Mouse (Mus musculus) MEL (cell line): ENCODE results near the gene Slc9b2. TPM values are rescaled to one million over a fixed set of nuclear protein-coding genes. Genes with fewer than 3 reads are reported as not detected.

Source experiments
- DNase-seq: peaks from one replicate; pipeline ENCODE4 v3.0.0; 2011; ENCODE audit warnings: low read depth, low spot score
- H3K27ac ChIP-seq: 2 replicates; pipeline ENCODE4 v1.5.1; 2012; ENCODE audit warnings: low read depth, mild to moderate bottlenecking, control low read depth, low read length, moderate library complexity; ENCODE audit not compliant: control insufficient read depth
- H3K27me3 ChIP-seq, 2 experiments: fragments of 150-350 bp in 1 of 2; sonication (generic) in 1 of 2; 2 replicates each; pipeline ENCODE4 v1.6.1; 2012; ENCODE audit warnings: low read length in 2 of 2, mild to moderate bottlenecking in 2 of 2, improper control_type of control experiment in 1 of 2, moderate library complexity in 1 of 2; ENCODE audit not compliant: insufficient read depth in 2 of 2, control insufficient read depth in 1 of 2
- H3K36me3 ChIP-seq, 2 experiments: 2 replicates each; pipeline ENCODE4 v1.6.1; 2012 to 2014; ENCODE audit warnings: low read length in 2 of 2, improper control_type of control experiment in 1 of 2, inconsistent platforms in 1 of 2, mild to moderate bottlenecking in 1 of 2; ENCODE audit not compliant: insufficient read depth in 2 of 2, control insufficient read depth in 1 of 2
- H3K4me1 ChIP-seq, 2 experiments: fragments of 150-350 bp in 1 of 2; sonication (generic) in 1 of 2; 2 replicates each; pipeline ENCODE4 v1.6.1; 2012; ENCODE audit warnings: low read length in 2 of 2, improper control_type of control experiment in 1 of 2, mild to moderate bottlenecking in 1 of 2; ENCODE audit not compliant: insufficient read depth in 2 of 2, control insufficient read depth in 1 of 2
- H3K4me3 ChIP-seq, 2 experiments: fragments of 150-350 bp in 1 of 2; sonication (generic) in 1 of 2; 2 replicates each; pipeline ENCODE4 v1.5.1; 2012; ENCODE audit warnings: low read depth in 2 of 2, low read length in 2 of 2, mild to moderate bottlenecking in 2 of 2, moderate library complexity in 2 of 2, control low read depth in 1 of 2, improper control_type of control experiment in 1 of 2; ENCODE audit not compliant: control insufficient read depth in 1 of 2, insufficient read depth in 1 of 2
- H3K79me2 ChIP-seq: 2 replicates; pipeline ENCODE4 v1.6.1; 2012; ENCODE audit warnings: mild to moderate bottlenecking, low read length, moderate library complexity; ENCODE audit not compliant: control insufficient read depth, poor library complexity, insufficient read depth
- H3K9ac ChIP-seq: 2 replicates; pipeline ENCODE4 v1.6.1; 2012; ENCODE audit warnings: low read depth, mild to moderate bottlenecking, control low read depth, low read length, moderate library complexity; ENCODE audit not compliant: control insufficient read depth, poor library complexity, severe bottlenecking
- H3K9me3 ChIP-seq: fragments of 150-350 bp; sonication (generic); replicated peaks from 2 replicates; pipeline ENCODE4 v1.6.1; 2012; ENCODE audit warnings: mild to moderate bottlenecking, low read length, improper control_type of control experiment, moderate library complexity; ENCODE audit not compliant: insufficient read depth
- CHD1 ChIP-seq: IDR thresholded peaks from 2 replicates; pipeline ENCODE4 v1.6.1; 2012; ENCODE audit warnings: low read depth, mild to moderate bottlenecking, inconsistent platforms, low read length, improper control_type of control experiment
- CHD2 ChIP-seq: IDR thresholded peaks from 2 replicates; pipeline ENCODE4 v1.6.1; 2011; ENCODE audit warnings: low read length, improper control_type of control experiment
- ELF1 ChIP-seq: IDR thresholded peaks from 2 replicates; pipeline ENCODE4 v1.6.1; 2014; ENCODE audit warnings: low read depth, mild to moderate bottlenecking, inconsistent platforms, low read length, improper control_type of control experiment, moderate library complexity
- GABPA ChIP-seq: IDR thresholded peaks from 2 replicates; pipeline ENCODE4 v1.6.1; 2012; ENCODE audit warnings: low read depth, mild to moderate bottlenecking, inconsistent platforms, low read length, improper control_type of control experiment, moderate library complexity
- HCFC1 ChIP-seq: IDR thresholded peaks from 2 replicates; pipeline ENCODE4 v1.6.1; 2012; ENCODE audit warnings: low read depth, mild to moderate bottlenecking, inconsistent platforms, low read length, improper control_type of control experiment, moderate library complexity
- JUND ChIP-seq: IDR thresholded peaks from 2 replicates; pipeline ENCODE4 v1.6.1; 2011; ENCODE audit warnings: low read depth, mild to moderate bottlenecking, improper control_type of control experiment, low read length
- MAFK ChIP-seq: IDR thresholded peaks from 2 replicates; pipeline ENCODE4 v1.6.1; 2011; ENCODE audit warnings: low read depth, mild to moderate bottlenecking, low read length, improper control_type of control experiment, borderline replicate concordance
- MAX ChIP-seq: IDR thresholded peaks from 2 replicates; pipeline ENCODE4 v1.6.1; 2011; ENCODE audit warnings: low read length, improper control_type of control experiment
- MAZ ChIP-seq: IDR thresholded peaks from 2 replicates; pipeline ENCODE4 v1.6.1; 2012; ENCODE audit warnings: low read depth, mild to moderate bottlenecking, inconsistent platforms, low read length, improper control_type of control experiment
- MYB ChIP-seq: IDR thresholded peaks from 2 replicates; pipeline ENCODE4 v1.6.1; 2011; ENCODE audit warnings: mild to moderate bottlenecking, low read depth, low read length, improper control_type of control experiment
- MYC ChIP-seq: IDR thresholded peaks from 2 replicates; pipeline ENCODE4 v1.6.1; 2011; ENCODE audit warnings: low read depth, mild to moderate bottlenecking, low read length, improper control_type of control experiment, moderate library complexity
- NELFE ChIP-seq: IDR thresholded peaks from 2 replicates; pipeline ENCODE4 v1.6.1; 2011; ENCODE audit warnings: low read depth, low read length, improper control_type of control experiment
- POLR2A ChIP-seq, 2 experiments: IDR thresholded peaks; 2 replicates each; pipeline ENCODE4 v1.6.1; 2011 to 2012; ENCODE audit warnings: low read length in 2 of 2, mild to moderate bottlenecking in 2 of 2, control low read depth in 1 of 2, improper control_type of control experiment in 1 of 2, low read depth in 1 of 2, moderate library complexity in 1 of 2; ENCODE audit not compliant: control insufficient read depth in 1 of 2, insufficient read depth in 1 of 2, poor library complexity in 1 of 2
- POLR2AphosphoS2 ChIP-seq: IDR thresholded peaks from 2 replicates; pipeline ENCODE4 v1.6.1; 2011; ENCODE audit warnings: low read length, improper control_type of control experiment
- RAD21 ChIP-seq: IDR thresholded peaks from 2 replicates; pipeline ENCODE4 v1.6.1; 2011; ENCODE audit warnings: mild to moderate bottlenecking, low read depth, low read length, improper control_type of control experiment
- RCOR1 ChIP-seq: IDR thresholded peaks from 2 replicates; pipeline ENCODE4 v1.6.1; 2012; ENCODE audit warnings: low read depth, mild to moderate bottlenecking, inconsistent platforms, low read length, improper control_type of control experiment
- SMC3 ChIP-seq: IDR thresholded peaks from 2 replicates; pipeline ENCODE4 v1.6.1; 2011; ENCODE audit warnings: low read depth, low read length, improper control_type of control experiment
- TAL1 ChIP-seq: IDR thresholded peaks from 2 replicates; pipeline ENCODE4 v1.6.1; 2012; ENCODE audit warnings: mild to moderate bottlenecking, inconsistent platforms, low read length, moderate library complexity, mixed read lengths
- USF1 ChIP-seq: IDR thresholded peaks from 2 replicates; pipeline ENCODE4 v1.6.1; 2014; ENCODE audit warnings: low read depth, mild to moderate bottlenecking, inconsistent platforms, low read length, improper control_type of control experiment, moderate library complexity
- USF2 ChIP-seq, 2 experiments: IDR thresholded peaks; 2 replicates each; pipeline ENCODE4 v1.6.1; 2011 to 2012; ENCODE audit warnings: improper control_type of control experiment in 2 of 2, low read length in 2 of 2, borderline replicate concordance in 1 of 2, inconsistent platforms in 1 of 2, low read depth in 1 of 2, mild to moderate bottlenecking in 1 of 2; ENCODE audit not compliant: insufficient read depth in 1 of 2
- ZC3H11A ChIP-seq: IDR thresholded peaks from 2 replicates; pipeline ENCODE4 v1.6.1; 2012; ENCODE audit warnings: low read depth, mild to moderate bottlenecking, inconsistent platforms, low read length, improper control_type of control experiment
- ZKSCAN1 ChIP-seq: IDR thresholded peaks from 2 replicates; pipeline ENCODE4 v1.6.1; 2012; ENCODE audit warnings: low read depth, mild to moderate bottlenecking, inconsistent platforms, low read length, improper control_type of control experiment, moderate library complexity
- ZNF384 ChIP-seq: IDR thresholded peaks from 2 replicates; pipeline ENCODE4 v1.6.1; 2012; ENCODE audit warnings: low read depth, mild to moderate bottlenecking, inconsistent platforms, low read length, improper control_type of control experiment
- polyA plus RNA-seq, 2 experiments: library from polyadenylated mRNA; stranded (reverse) in 1 of 2; unstranded in 1 of 2; fragments of >175 nt in 1 of 2; fragments of >200 nt in 1 of 2; gene quantifications; 2 replicates each; pipeline versions ENCODE4 v1.2.1 to v1.2.4; 2012; ENCODE audit warnings: low replicate concordance in 2 of 2, low read depth in 1 of 2; ENCODE audit not compliant: insufficient read length in 2 of 2, insufficient read depth in 1 of 2, missing spikeins in 1 of 2
- total RNA-seq: library from RNA; depleted of rRNA; stranded (reverse); fragments of 300-350 nt; gene quantifications from 2 replicates; pipeline ENCODE4 v1.2.3, GENCODE M21; 2012

The Slc9b2 gene
- total and polyA plus RNA-seq, 3 experiments = 1.0 to 1.3 TPM; not detected in 1

DNA sequence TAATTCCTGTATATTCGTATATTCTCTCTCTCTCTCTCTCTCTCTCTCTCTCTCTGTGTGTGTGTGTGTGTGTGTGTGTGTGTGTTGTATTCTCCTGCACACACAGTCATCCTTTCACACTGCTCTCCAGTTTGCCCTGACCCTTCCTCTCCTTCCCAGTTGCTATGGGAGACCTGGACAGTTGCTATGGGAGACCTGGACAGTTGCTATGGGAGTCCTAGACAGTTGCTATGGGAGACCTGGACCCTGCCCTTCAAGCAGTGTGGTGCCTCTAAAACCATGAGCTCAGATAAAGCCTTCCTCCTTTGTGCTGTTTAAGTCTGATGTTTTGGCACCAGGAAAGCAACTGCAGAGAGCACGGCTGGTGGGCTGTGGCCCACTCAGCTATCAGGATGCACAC, 6.2 kb downstream of the Slc9b2 start:
- Histone ChIP-seq H3K27ac (no peak overlapping the region), H3K36me3 (no peaks in the 10 kb centered on the region; a peak in 1 of 4 replicates), H3K9me3 (no peaks in the 10 kb centered on the region), H3K4me1 (no peaks in the 10 kb centered on the region), H3K4me3 (no peak overlapping the region), H3K9ac (no peak overlapping the region), H3K27me3 (no peaks in the 10 kb centered on the region), H3K79me2 (no peaks in the 10 kb centered on the region)
- TF ChIP-seq SMC3 (no peak), ELF1 (no peak), TAL1 (no peak), POLR2AphosphoS2 (no peak), MAFK (no peak), POLR2A (IDR thresholded peaks at IDR 0.05; ENCODE audit: control insufficient read depth in 1 of 2, insufficient read depth in 1 of 2, low read depth in 1 of 2, low read length in 2 of 2, poor library complexity in 1 of 2) (no peak), MAZ (no peak), RAD21 (no peak), MYC (no peak), NELFE (no peak), JUND (no peak), USF2 (IDR thresholded peaks at IDR 0.05; ENCODE audit: borderline replicate concordance in 1 of 2, insufficient read depth in 1 of 2, low read depth in 1 of 2, low read length in 2 of 2) (no peak), USF1 (no peak), CHD2 (no peak), CHD1 (no peak), MAX (no peak), ZKSCAN1 (no peak), GABPA (no peak), HCFC1 (no peak), RCOR1 (no peak)
- DNase-seq = no peak

DNA sequence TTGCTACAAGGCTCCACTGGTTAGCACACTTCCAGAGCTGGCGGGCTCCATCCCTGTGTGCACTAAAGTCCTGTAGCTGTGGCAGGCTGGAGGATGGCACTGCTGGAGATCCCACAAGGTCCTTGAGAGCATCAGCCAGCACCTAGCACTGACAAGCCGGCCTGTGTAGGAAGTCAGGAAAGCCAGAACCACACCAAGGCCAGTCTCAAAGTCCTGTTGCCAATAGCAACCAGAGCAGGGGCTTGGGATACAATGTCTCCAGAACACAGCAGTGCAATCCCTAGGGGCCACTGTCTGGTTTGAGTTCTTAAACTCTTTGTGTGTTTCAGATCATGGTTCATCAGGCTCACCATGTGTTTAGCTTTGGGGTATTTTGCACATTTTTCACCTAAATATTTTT, 7.3 kb downstream of the Slc9b2 start:
- Histone ChIP-seq H3K9ac (no peak overlapping the region), H3K9me3 (no peaks in the 10 kb centered on the region), H3K36me3 (no peaks in the 10 kb centered on the region), H3K4me1 (no peaks in the 10 kb centered on the region), H3K79me2 (no peaks in the 10 kb centered on the region), H3K27me3 (no peaks in the 10 kb centered on the region), H3K4me3 (no peak overlapping the region)
- no peak for DNase-seq
- TF ChIP-seq RCOR1 = no peak
- no peak for TF ChIP-seq ZC3H11A
- TF ChIP-seq MYB = no peak
- TF ChIP-seq RAD21 = no peak
- TF ChIP-seq MAZ = no peak
- TF ChIP-seq ZNF384 = no peak
- TF ChIP-seq, all 39 proteins: peak for 0
- no peak overlapping the region for H3K27ac ChIP-seq
